Mouse (Mus musculus): ENCODE measurements at regions not wholly inside any gene's neighbourhood (a gene's known extent, or its start where the extent isn't known, plus 50 kb on each side); places are given as distances from the start of the nearest gene placed in this dataset.

DNA sequence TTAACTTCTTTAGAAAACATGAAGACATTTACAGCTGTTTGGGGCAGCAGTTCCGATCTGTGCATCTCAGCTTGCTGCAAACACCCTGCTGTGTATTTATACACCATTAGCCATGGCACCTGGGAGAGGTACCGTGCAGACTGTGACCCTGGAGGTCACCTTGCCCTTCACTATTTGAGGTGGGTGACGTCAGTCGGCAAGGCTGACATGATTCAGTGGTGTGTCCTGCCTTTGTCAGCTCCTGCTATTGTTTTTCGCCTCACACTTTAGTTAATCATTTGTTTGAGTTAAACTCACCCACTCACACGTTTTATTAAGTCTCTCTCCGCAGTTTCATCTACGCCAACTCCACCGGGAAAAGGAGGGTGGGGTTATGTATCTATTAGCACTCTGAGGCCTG lies 305.9 kb downstream of the Cog6 start:
- in situ Hi-C loops (cut with MboI, MseI): no loop called here

- in situ Hi-C loops (cut with MboI, MseI): no loop called here
Measured at GRCm38 (mm10) chr3:52708746-52709145, 308.3 kb downstream of the Cog6 start.

DNA sequence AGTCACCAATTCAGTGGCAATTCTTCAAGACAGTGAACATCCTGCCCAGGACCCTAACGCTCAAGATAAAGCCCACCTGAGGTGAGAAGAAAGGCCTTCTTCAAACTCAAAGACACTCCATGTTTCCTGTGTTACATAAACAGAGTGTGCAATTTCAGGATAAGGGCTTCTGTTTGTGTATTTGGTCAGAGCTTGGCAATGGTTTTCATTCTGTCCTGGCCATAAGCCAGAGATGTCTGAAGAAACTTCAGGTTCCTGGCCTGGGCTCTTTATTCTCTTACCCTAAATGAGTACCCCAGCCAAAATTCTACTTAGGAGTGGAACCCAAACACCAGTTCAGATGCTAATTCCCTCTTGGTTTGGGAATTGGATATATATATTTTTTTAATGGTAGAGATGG lies 308.7 kb downstream of the Cog6 start:
- in situ Hi-C loops (cut with MboI, MseI): no loop called here

GRCm38 (mm10) chr3:52706626-52707025 lies 310.4 kb downstream of the Cog6 start:
- in situ Hi-C loops (cut with MboI, MseI): no loop called here

- in situ Hi-C loops (cut with MboI, MseI): no loop called here
Measured at GRCm38 (mm10) chr3:52703751-52704150, 313.3 kb downstream of the Cog6 start.

DNA sequence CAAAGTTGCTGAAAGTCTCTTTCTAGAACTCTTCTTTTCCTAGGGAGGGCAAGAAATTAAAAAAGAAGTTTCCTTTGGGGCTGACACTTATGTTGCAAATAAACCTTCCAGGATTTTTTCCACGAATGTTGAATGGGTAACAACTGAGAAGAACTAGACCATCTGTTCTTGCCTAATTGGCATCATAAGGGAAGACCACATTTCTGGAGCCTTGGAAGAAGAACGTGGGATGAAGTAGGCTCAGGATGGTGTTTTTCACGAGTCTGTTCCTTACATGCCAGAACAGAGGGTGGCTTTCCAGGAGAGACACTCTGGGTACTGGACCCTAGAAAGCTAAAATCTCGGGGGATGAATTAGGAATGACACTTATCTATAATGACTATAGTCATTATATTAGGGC lies 314.1 kb downstream of the Cog6 start:
- in situ Hi-C loops (cut with MboI, MseI): no loop called here

DNA sequence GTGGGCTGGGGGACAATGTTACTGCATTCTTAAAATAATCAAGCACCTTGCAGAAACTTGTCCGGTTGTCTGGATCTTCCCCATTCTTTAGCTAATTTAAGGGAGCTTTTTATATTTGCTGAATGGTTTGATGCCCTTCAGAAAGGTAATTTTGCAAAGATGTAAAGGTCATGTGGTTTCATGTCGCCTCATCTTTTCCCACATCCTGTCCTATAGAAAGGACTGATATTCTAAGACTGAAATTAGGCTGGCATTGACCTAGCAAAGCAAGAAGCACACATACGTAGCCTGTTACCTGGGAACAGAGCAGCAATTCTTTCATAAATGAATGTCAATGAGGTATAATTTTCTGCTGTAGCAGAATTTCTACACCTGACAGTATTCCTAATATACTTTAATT lies 315.4 kb downstream of the Cog6 start:
- in situ Hi-C loops (cut with MboI, MseI): no loop called here

DNA sequence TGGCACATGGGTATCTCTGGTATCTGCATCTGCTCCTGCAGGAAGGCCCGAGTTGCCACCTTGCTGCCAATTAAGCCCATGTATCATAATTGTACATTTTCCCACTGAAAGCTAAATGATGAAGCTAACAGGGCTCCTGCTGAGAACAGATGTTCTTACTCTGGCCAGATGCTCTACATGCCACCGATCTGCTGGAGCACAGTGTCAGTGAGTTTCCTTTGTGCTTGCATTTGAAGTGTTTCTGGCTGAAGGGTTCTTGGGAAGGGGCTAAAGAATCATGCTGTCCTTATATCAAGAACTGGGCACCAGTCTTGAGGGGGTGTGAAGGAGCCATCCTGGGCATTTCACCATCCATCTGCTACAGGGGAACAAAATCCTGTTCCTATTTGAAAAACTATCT lies 323.2 kb downstream of the Cog6 start:
- in situ Hi-C loops (cut with MboI, MseI): loop anchor here (10.0 kb wide), 1 partner anchor 959 kb away; no protein-coding TSS in a partner anchor

- in situ Hi-C loops (cut with MboI, MseI): no loop called here
Measured at GRCm38 (mm10) chr3:52685434-52686181, 331.4 kb downstream of the Cog6 start.

DNA sequence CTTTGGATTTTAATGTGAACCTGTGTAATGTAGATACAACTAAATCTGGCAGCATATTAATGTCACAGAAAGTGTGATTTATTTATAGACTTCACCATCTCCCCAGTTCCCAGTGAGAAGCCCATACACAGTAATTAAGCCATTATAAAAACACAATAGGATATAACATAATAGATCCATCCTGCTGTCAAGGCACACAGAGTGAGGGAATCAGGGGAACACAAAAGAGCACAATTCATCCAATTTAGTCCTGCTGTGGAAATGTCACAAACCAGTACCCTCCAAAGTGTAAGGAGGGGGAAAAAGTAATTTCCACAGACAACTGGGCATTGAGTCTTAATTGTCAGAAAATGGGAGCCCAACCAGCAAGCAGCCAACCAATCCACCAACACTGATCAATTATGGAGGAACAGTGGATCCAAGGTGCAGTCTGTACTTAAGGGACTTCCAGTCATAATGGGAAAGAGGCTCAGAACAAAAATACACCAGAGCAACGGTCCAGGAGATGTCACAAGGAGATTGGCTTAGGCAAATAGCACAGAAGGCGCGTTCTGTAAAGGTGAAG lies 336.1 kb downstream of the Cog6 start:
- in situ Hi-C loops (cut with MboI, MseI): no loop called here

DNA sequence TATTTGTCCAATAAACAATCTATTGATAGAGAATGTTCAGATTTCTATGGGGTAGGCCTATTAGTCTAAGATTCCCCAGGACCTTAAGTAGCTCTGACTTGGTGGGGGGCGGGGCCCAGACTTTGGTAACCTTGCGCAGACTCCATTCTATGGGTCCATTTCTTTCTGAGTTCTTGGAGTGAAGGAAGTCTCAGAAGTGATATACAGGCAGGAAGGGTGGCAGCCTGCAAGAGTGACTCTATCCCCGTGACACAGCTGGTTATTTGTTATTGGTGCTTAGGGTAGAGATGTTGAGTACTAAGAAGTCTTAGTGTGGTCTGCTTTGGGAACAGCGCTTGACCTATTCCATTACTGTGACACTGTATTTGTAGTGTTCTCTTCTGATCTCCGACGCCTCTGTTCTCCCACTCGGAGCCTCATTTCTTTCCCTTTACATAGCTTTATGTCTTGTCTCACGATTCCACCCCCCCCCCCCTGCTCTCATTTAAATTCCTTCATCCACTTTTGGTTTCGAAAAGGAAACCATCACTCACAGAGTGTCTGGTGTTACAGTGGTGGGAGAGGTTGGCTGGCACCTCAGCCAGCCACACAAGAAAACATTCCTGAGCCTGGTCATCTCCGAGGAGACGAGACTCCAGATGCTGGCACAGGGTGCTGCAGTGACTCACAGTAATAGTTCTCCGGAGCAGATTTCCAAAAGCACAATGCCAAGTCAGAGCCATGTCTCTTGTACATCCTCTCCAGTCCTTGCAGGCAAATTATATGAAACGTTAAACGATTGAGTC lies 340.0 kb downstream of the Cog6 start:
- in situ Hi-C loops (cut with MboI, MseI): no loop called here

DNA sequence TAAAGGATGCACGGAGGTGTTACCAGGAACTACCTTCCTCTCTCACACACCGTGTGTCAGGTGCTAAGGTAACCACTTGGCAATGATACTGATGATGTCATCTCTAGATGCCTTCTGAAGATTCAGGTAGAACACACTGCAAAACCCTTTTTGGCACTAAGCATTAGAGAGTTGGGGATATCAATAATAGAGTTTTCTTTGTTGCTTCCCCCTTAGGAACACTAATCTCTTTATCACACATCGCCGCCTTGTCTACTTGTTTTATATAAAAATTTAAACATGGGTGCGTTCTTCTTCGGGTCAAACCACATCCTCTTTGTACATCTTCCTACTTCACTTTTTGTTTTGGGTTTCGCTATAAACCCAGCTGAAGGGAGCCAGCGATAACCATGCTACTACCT lies 346.4 kb downstream of the Cog6 start:
- in situ Hi-C loops (cut with MboI, MseI): no loop called here

GRCm38 (mm10) chr3:52663161-52663602 lies 353.9 kb downstream of the Cog6 start:
- in situ Hi-C loops (cut with MboI, MseI): no loop called here

- in situ Hi-C loops (cut with MboI, MseI): no loop called here
Measured at GRCm38 (mm10) chr3:52662164-52662908, 354.7 kb downstream of the Cog6 start.

DNA sequence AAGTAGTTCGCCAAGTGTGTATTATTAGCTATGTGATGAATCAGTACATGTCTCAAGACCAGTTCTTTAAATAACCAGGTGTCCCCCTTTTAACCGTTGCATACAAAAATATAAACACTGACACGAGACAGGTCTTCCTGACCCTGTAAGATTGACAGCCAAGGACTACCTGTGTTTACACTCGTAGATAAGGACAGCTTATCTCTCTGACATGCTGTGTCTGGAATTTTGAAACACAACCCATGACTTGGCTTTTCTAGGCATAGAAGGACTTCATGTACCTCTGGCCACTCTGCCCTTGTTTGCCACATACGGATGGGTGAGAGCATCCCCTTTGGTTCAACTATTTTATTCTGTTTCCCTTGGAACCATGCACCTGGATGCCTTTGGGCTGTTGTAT lies 364.0 kb downstream of the Cog6 start:
- in situ Hi-C loops (cut with MboI, MseI): no loop called here

DNA sequence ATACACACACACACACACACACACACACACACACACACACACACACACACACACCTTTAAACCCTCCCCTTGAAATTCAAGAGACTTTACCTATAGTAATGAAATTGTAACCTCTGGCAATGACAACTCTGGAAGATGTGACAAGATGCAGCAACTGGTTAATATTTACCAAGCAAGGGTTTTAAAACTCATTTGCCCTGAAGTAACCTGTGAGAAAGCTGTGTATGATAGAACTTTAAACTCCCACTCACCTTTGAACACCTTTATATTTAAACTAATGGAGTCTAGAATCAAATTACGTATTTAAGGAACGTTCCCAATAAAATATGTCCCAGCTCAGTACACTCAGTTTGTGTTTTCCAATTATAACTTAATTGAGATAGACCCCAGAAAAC lies 364.6 kb downstream of the Cog6 start:
- in situ Hi-C loops (cut with MboI, MseI): no loop called here

DNA sequence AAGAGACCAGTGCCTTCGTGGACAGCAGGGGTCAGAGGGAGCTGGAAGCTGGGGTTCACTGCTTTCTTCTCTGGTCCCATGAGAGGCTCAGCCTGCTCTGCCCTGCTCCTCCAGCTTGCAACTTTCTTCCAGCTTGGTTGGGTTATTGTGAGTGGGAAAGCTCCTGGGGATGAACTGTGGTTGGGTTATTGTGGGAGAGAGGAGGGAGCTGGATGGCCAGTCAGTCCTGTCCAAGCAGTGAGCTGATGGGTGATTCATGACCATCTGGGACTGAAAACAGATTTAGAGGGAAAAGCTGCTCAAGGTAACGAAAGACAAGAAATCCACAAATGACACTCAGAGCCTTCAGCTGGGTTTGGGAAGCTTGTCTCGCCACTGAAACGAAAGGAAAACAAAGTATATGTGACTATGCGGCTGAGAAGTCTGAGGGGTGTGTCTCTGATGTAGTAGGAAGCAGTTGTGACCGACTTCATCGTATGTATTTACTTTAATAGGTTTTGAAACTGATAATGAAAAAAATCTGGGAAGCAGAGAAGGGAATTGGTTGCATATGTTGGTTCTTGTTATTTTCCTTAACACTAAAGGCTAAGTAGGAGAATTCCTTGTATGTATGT lies 365.1 kb downstream of the Cog6 start:
- in situ Hi-C loops (cut with MboI, MseI): no loop called here

- in situ Hi-C loops (cut with MboI, MseI): no loop called here
Measured at GRCm38 (mm10) chr3:52650071-52650470, 367.0 kb downstream of the Cog6 start.

DNA sequence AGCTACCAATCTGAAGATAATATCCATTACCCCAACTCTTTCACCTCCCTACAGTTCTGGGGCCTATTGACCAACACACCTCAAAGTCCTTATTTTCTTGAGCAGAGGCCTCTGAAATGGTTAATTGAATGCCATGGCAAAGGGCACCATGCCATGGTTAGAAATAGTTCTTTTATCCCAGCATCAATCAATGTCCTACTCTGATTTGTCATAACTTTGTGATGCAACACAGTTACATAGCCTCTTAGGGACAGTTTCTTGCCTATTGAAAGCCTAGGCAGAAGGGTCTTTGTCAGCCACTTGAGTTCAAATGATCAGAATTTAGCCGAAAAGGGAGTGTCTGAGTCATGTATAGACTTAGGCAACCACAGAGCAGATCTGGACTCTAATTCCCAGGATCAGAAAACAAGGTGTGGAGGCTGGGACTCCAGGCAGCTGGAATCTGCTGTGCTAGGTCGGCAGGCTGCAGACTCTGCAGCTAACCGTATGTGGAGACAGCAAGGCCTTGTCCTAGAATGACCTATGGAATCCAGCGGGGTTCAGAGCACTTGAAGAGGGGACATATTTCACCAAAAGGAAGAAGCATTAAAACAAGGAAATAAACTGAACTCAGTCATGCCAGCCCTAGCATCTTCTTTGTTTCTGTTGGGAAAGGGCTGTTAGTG lies 368.1 kb downstream of the Cog6 start:
- in situ Hi-C loops (cut with MboI, MseI): loop anchor here (10.0 kb wide), 1 partner anchor 364 kb away; no protein-coding TSS in a partner anchor

DNA sequence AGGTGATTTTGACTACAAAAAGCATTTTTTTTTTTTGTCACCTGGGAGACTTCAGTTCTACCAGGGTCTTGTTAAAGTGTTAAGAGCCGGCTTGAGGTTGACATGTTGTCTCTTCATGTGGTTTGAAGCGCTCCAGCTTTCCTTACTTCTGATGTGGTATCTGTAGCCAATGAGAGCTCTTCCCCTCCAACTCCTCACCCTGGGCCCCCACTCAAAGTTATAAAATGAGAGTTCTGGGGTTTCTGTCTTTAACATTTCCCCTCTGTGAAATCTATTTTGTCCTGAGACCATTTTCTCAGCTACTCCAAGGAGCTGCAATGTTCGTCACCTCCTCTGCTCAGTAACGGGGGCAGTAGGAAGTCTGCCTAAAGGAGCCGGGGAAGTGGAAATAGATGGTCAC lies 369.1 kb downstream of the Cog6 start:
- in situ Hi-C loops (cut with MboI, MseI): loop anchor here (10.0 kb wide), 1 partner anchor 363 kb away; no protein-coding TSS in a partner anchor
